Mouse (Mus musculus): Measurements from ENCODE around the gene Fam120b.
"Not testable (repeated sequence)": the region's sequence is repeated elsewhere in the genome, so short reads cannot be mapped to it uniquely, and the experiment has no call there.

The Fam120b gene

DNA sequence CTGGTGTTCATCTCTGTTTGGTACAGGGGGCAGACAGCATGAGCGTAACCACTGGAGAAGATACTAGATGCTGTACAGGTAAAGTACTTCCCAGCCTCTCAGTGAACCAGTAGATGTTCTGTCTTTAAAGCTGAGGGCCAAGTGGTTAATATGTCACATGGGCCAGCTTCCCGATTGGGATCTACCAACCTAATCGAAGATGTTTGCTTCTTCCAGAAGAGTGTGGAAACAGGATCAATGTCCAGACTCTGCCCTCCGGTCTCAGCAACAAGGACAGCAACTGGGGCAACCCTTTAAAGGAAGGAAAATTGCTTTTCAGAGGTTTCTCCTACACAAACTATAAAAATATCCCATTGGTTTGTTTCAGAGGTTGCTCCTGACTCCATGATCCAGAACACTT lies 35.5 kb downstream of the Fam120b start:
- no peak for DNase-seq (ENCODE audit: low read depth)

DNA sequence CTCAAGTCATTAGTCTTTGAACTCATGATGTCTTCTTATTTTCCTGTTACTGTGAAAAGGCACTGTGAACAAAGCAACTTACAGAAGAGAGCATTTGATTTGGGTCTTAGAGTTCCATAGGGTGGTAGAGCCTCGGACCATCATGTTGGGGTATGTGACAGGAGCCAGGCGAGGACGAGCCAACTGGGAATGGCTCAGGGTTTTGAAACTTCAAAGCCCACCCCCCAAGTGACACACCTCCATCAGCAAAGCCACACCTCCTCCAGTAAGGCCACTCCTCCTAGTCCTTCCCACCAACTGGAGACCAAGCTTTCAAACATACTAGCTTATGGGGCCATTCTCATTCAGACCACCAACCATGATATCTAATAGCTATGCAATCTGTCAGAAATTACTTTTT lies 36.0 kb downstream of the Fam120b start:
- DNase-seq (ENCODE audit: low read depth): no peak

DNA sequence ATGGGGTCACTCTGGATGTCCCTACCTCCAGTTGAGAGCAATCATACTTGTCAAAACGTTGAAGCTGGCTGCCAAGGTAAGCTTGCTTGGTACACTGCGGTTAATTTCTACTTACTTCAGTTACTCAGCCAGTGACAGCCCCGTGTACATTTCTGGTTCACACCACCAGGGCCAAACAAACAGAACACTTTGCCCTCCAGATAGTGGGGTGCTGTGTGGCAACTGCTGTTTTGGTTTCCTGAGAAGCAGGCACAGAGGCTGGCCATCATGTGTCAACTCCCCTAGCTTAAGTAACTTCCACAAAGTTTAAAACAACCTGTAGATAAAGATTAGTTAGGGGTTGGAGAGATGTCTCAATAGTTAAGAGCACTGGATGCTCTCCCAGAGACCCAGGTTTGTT lies 38.7 kb downstream of the Fam120b start:
- no peak for DNase-seq (ENCODE audit: low read depth)

DNA sequence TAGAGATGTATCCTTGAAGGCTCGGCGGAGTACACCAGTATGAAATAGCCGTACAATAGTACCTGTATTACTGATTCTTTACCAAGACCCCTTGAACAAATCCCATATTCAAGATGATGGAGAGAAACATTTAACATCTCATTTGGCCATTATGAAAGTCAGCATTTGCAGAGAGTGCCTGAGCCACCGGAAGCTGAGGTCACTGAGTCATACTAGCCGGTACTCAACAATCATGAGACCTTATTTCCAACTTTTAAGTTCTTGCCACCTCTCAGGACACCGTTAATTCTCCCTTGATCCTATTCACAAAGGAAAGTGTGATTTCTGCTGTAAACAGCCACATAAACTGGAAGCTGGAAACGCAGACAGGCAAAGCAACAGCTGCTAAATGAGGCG lies 44.1 kb downstream of the Fam120b start:
- DNase-seq (ENCODE audit: low read depth): no peak

DNA sequence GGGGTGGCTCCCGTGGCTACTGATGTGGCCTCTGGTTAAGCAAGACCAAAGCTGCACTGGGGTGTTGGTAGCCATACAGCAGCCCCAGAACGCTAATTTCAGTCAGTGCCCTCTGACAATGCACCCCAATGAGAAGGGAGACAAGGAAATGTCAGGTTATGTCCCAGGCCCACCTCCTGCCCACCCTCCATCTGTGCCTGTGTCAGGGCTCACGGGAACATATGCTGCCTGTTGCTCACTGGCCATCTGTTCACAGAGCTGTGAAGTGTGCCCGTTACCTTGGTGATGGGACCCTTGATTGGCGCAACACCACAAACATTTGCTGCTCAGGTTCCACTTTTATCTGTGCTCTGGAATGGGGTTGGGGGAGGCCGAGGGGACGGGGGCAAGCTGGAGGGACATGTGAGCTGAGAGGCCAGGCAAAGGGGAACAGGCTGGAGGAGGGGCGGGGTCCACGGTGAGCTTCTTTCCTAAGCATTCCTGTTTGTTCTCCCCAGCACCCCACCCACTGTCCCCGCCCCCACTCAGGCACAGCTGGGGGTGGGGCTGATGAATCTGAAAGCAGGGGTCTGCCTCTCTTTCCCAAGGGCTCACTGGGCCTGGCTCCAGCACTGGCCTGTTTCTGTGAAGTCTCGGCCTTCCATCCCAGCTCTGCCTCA lies 44.6 kb downstream of the Fam120b start:
- DNase-seq (ENCODE audit: low read depth): no peak

DNA sequence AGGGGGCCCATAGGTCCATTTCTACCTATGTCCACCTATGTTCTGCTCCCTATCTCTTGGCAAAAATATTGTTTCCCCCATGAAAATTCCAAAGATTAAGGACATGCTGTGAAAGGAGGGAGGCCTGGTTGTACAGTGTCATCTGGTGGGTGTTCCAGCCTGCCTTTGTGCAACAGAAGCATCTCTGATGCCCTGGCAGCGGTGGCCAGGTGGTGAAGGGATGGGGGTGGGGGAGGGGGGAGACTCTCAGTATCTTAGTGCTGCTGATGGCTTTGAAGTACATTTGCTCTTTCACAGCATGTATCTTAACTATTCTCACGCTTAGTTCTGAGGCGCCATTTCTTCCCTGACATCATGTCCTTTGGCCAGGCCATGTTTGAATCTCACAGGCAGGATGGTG lies 49.4 kb downstream of the Fam120b start:
- DNase-seq (ENCODE audit: low read depth): no peak

DNA sequence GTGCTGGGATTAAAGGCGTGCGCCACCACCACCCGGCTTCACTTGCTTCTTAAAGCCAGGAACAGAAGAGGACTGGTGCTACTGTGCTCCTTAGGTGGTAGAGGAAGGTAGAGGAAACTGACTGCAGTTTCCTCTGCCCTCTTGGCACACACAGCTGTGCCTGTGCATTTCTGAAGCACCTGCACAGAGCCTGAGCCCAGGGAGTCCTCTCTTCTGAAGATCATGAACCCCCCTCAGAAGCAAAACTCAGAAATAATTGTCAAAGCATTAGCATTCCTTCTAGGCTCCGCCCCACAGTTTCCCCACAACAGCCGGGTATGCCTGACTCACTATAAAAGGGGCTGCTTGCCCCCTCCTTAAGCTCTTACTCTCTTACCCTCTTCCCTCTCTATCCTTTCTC lies 51.8 kb downstream of the Fam120b start:
- DNase-seq (ENCODE audit: low read depth): no peak

DNA sequence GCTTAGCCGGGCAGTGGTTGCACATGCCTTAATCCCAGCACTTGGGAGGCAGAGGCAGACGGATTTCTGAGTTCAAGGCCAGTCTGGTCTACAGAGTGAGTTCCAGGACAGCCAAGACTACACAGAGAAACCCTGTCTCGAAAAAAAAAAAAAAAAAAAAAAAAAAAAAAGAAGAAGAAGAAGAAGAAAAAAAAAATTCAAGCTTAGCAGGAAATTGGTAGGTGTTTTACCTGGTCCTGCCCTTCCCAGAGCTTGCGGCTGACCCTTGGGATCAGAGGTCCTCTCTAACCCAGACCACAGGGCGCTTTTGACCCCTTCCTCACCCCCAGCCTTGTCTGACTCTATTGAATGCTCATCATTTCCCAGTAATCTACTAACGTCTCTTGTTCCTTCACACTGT lies 53.1 kb downstream of the Fam120b start:
- not testable (repeated sequence) for DNase-seq (ENCODE audit: low read depth)

DNA sequence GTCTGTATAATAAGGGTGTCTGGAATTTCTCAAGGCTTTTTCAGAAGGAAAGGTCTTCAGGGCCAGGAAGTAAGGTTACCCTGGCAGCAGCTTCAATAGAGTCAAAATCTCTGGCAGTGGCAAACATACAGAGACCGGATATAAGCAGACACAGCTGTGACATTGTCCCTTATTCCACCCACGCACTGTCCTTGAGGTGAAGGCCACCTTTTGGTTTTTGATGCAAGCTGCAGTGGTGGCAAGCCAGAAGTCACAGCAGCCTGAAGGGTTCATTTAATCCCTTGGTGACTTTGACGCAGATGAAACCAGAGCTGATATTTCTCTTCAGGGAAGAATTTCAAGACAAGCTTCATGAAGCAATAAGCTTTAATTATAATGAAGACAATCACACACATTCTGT lies 53.6 kb downstream of the Fam120b start:
- no peak for DNase-seq (ENCODE audit: low read depth)

DNA sequence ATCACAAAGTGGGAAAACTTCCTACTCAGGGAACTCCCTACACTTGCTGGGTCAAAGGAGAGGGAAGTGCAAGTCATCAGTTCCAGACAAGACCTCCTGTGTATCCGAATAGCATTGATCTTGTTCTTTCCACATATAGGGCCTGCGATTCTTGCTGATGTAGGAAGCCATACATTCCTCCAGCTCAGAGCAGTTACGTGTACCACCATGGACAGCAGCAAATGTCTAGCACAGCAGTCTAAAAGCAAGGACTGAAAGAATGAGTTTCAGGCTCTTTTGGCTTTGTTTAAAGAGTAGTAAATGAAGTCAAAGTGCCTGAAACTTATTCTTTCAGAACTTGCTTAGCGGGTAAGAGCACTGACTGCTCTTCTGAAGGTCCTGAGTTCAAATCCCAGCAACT lies 59.2 kb downstream of the Fam120b start:
- no peak for DNase-seq (ENCODE audit: low read depth)

DNA sequence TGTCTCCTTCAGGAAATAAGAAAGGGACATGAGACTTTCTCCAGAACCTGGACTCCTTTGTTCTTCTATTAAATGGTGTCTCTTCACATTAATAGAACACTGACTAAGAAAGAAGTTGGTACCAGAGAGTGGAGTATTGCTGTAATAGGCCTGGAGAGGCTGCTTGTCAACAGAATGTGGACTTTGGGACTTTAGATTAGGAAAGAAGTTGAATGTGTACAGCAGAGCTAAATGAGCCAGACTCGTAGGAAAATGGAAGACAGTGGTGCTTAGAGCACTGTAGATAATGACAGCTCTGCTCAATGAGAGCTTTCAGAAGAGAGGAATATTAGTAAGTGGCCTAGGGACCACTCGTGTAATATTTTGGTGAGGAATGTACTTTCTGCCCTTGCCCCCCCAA lies 60.6 kb downstream of the Fam120b start:
- no peak for DNase-seq (ENCODE audit: low read depth)

DNA sequence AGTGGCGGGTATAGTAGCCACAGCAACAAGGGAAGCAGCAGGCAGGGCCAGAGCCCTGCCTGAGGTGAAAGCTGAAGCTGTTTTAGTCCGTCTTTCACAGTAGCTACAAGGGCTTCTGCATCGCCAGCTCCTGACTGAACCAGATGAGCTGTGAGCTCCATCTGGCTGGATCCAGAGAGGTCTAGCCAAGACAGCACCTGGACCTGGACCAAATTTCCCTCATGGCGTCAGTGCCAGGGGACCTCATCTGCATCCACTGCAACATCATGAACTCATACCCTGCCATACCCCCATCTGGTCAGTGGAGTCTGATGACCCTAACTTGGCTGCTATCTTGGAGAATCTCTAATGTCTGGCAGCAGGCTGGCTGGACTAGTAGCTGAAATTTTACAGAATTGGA lies 63.8 kb downstream of the Fam120b start:
- DNase-seq (ENCODE audit: low read depth): no peak

DNA sequence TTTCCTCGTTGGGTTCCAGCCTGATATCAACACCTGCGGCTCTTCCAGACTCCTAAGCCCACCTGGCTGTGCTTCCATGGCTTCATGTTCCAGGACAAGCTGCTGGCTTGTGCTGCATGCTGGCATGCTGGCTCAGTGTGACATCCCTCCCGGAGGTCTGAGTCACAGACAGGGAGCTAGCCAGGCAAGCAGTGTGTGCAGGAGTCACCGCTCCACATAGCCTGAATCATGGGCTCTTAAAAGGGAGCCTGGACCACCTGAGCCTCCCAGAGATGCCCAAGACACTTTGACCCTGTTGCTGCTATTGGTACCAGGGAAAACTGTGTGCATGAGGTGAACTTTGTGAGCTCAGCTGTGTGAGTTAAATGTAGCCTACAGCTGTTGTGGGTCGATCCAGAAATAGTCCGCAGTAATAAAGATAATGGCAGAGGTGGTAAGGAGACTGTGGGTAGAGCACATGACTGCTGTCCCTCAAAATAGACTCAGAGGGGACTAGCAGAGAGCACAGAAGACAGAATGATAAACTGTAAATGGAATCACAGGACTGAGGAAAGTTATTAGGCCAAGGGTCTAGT lies 66.0 kb downstream of the Fam120b start:
- no peak for DNase-seq (ENCODE audit: low read depth)

DNA sequence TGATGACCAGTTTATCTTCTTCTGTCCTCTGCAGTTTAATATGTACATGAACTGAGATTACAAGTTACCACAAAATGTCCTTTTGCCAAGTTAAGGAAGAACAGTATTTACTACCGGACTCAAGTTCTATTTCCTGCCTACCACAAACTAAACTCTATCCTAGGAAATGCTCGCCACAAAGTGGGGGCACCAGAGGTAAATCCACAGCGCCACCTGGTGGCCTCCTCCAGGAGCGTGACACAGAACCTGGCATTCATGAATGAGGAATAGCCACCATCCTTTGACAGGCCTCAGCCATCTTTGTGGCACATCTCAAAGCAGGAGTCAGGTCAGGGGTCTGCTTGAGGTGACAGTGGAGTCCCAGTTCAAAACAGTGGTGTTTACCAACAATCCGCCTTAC lies 71.7 kb downstream of the Fam120b start:
- peak; percentile 78 for DNase-seq (ENCODE audit: low read depth)

DNA sequence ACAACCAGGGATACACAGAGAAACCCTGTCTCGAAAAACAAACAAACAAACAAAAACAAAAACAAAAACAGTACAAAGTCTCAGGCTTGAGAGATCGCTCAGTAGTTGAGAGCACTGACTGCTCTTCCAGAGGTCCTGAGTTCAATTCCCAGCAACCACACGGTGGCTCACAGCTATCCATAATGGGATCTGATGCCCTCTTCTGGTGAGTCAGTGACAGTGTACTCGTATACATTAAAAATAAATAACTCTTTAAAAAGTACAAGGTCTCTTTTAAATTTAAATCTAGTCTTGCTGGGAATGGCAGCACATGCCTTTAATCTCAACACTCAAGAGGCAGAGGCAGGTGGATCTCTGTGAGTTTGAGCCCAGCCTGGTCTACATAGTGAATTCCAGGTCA lies 76.7 kb downstream of the Fam120b start:
- DNase-seq (ENCODE audit: low read depth): peak; percentile 19
